Mouse (Mus musculus): ENCODE measurements around the gene Tbc1d17. TPM values are rescaled to one million over a fixed set of nuclear protein-coding genes. Genes with fewer than 3 reads are reported as not detected.

Tbc1d17 gene
- total and polyA plus RNA-seq, 2 experiments = 20.2 to 91.6 TPM

GRCm38 (mm10) chr7:44849416-44850111, 685 bp upstream of the Tbc1d17 start:
- Histone ChIP-seq H3K9ac (ENCODE audit: low read depth, low read length) (peak overlapping the region; percentile 92), H3K36me3 (ENCODE audit: control insufficient read depth, insufficient read depth, low read length) (peaks cover 13% of the 10 kb centered on the region; the same call in 1 of the 2 replicates), H3K4me1 (ENCODE audit: control insufficient read depth, insufficient read depth, low read length) (peaks cover 23% of the 10 kb centered on the region), H3K79me2 (ENCODE audit: control insufficient read depth, insufficient read depth, low read length) (peaks cover 22% of the 10 kb centered on the region; the same call in 1 of the 2 replicates), H3K4me3 (ENCODE audit: insufficient read depth, low read depth, low read length) (peak overlapping the region; percentile 93), H3K27me3 (ENCODE audit: control insufficient read depth, insufficient read depth, low read length) (no peaks in the 10 kb centered on the region), H3K27ac (replicated peaks; ENCODE audit: insufficient read depth, low read depth, low read length) (peak overlapping the region; percentile 98)
- peak; percentile 85 for DNase-seq (ENCODE audit: extremely low read depth, low read depth, low spot score)
- under 1% methylated on average over 41 of the region's 41 CpGs for WGBS
- no peak for TF ChIP-seq CTCF (IDR thresholded peaks at IDR 0.05; ENCODE audit: low read depth, low read length)
- TF ChIP-seq POLR2A (IDR thresholded peaks at IDR 0.05; ENCODE audit: extremely low read depth, insufficient read depth, low read length) = 0 out of 2 replicates have a peak, but pooled peaks have one; percentile 39

- peaks cover 17% of the 10 kb centered on the region for H3K4me1 ChIP-seq (ENCODE audit: control insufficient read depth, insufficient read depth, low read length)
- DNase-seq (ENCODE audit: extremely low read depth, low read depth, low spot score) = no peak
- peaks cover 17% of the 10 kb centered on the region; the same call in 1 of the 2 replicates for H3K36me3 ChIP-seq (ENCODE audit: control insufficient read depth, insufficient read depth, low read length)
- peak overlapping the region; percentile 49 for H3K9ac ChIP-seq (ENCODE audit: low read depth, low read length)
- H3K79me2 ChIP-seq (ENCODE audit: control insufficient read depth, insufficient read depth, low read length) = peaks cover 22% of the 10 kb centered on the region; the same call in 1 of the 2 replicates
- peak overlapping the region; percentile 60 for H3K4me3 ChIP-seq (ENCODE audit: insufficient read depth, low read depth, low read length)
- H3K27me3 ChIP-seq (ENCODE audit: control insufficient read depth, insufficient read depth, low read length) = no peaks in the 10 kb centered on the region
- TF ChIP-seq POLR2A (IDR thresholded peaks at IDR 0.05; ENCODE audit: extremely low read depth, insufficient read depth, low read length) = no peak
- TF ChIP-seq CTCF (IDR thresholded peaks at IDR 0.05; ENCODE audit: low read depth, low read length) = no peak
- no peak overlapping the region for H3K27ac ChIP-seq (replicated peaks; ENCODE audit: insufficient read depth, low read depth, low read length)
- 44% methylated on average over 5 of the region's 5 CpGs for WGBS
Measured at GRCm38 (mm10) chr7:44847772-44848171, 1.1 kb downstream of the Tbc1d17 start.

- no peak overlapping the region for H3K4me3 ChIP-seq (ENCODE audit: insufficient read depth, low read depth, low read length)
- H3K79me2 ChIP-seq (ENCODE audit: control insufficient read depth, insufficient read depth, low read length) = peaks cover 22% of the 10 kb centered on the region; the same call in 1 of the 2 replicates
- peaks cover 18% of the 10 kb centered on the region; the same call in 1 of the 2 replicates for H3K36me3 ChIP-seq (ENCODE audit: control insufficient read depth, insufficient read depth, low read length)
- no peak for DNase-seq (ENCODE audit: extremely low read depth, low read depth, low spot score)
- 94% methylated on average over 7 of the region's 7 CpGs for WGBS
- H3K27me3 ChIP-seq (ENCODE audit: control insufficient read depth, insufficient read depth, low read length) = no peaks in the 10 kb centered on the region
- no peak for TF ChIP-seq POLR2A (IDR thresholded peaks at IDR 0.05; ENCODE audit: extremely low read depth, insufficient read depth, low read length)
- TF ChIP-seq CTCF (IDR thresholded peaks at IDR 0.05; ENCODE audit: low read depth, low read length) = no peak
- H3K4me1 ChIP-seq (ENCODE audit: control insufficient read depth, insufficient read depth, low read length) = peaks cover 17% of the 10 kb centered on the region
- no peak overlapping the region for H3K27ac ChIP-seq (replicated peaks; ENCODE audit: insufficient read depth, low read depth, low read length)
- H3K9ac ChIP-seq (ENCODE audit: low read depth, low read length) = no peak overlapping the region
Measured at GRCm38 (mm10) chr7:44846804-44847203, 2.1 kb downstream of the Tbc1d17 start.

- no peak for DNase-seq (ENCODE audit: extremely low read depth, low read depth, low spot score)
- Histone ChIP-seq H3K4me3 (ENCODE audit: insufficient read depth, low read depth, low read length) (no peak overlapping the region), H3K79me2 (ENCODE audit: control insufficient read depth, insufficient read depth, low read length) (peaks cover 8% of the 10 kb centered on the region; the same call in 1 of the 2 replicates), H3K36me3 (ENCODE audit: control insufficient read depth, insufficient read depth, low read length) (peaks cover 18% of the 10 kb centered on the region; the same call in 1 of the 2 replicates), H3K4me1 (ENCODE audit: control insufficient read depth, insufficient read depth, low read length) (peaks cover 5% of the 10 kb centered on the region), H3K27me3 (ENCODE audit: control insufficient read depth, insufficient read depth, low read length) (no peaks in the 10 kb centered on the region), H3K27ac (replicated peaks; ENCODE audit: insufficient read depth, low read depth, low read length) (no peak overlapping the region), H3K9ac (ENCODE audit: low read depth, low read length) (no peak overlapping the region)
- 92% methylated on average over 10 of the region's 10 CpGs for whole genome bisulfite sequencing
- TF ChIP-seq POLR2A (IDR thresholded peaks at IDR 0.05; ENCODE audit: extremely low read depth, insufficient read depth, low read length) (no peak), CTCF (IDR thresholded peaks at IDR 0.05; ENCODE audit: low read depth, low read length) (no peak)
Measured at GRCm38 (mm10) chr7:44845006-44845405, 3.9 kb downstream of the Tbc1d17 start.

- no peak for DNase-seq (ENCODE audit: extremely low read depth, low read depth, low spot score)
- Histone ChIP-seq H3K27me3 (ENCODE audit: control insufficient read depth, insufficient read depth, low read length) (no peaks in the 10 kb centered on the region), H3K79me2 (ENCODE audit: control insufficient read depth, insufficient read depth, low read length) (0 out of 2 replicates have a peak, but pooled peaks cover 3% of the 10 kb centered on the region), H3K27ac (replicated peaks; ENCODE audit: insufficient read depth, low read depth, low read length) (no peak overlapping the region), H3K4me3 (ENCODE audit: insufficient read depth, low read depth, low read length) (no peak overlapping the region), H3K4me1 (ENCODE audit: control insufficient read depth, insufficient read depth, low read length) (no peaks in the 10 kb centered on the region), H3K9ac (ENCODE audit: low read depth, low read length) (no peak overlapping the region), H3K36me3 (ENCODE audit: control insufficient read depth, insufficient read depth, low read length) (peaks cover 18% of the 10 kb centered on the region; the same call in 1 of the 2 replicates)
- TF ChIP-seq CTCF (IDR thresholded peaks at IDR 0.05; ENCODE audit: low read depth, low read length) = no peak
- TF ChIP-seq POLR2A (IDR thresholded peaks at IDR 0.05; ENCODE audit: extremely low read depth, insufficient read depth, low read length) = no peak
- 91% methylated on average over 8 of the region's 8 CpGs for WGBS
Measured at GRCm38 (mm10) chr7:44841825-44842463, 6.9 kb downstream of the Tbc1d17 start.

Measured in liver, adult 2 months (tissue).